Mouse (Mus musculus) midbrain, embryonic 14.5 days (tissue): ENCODE results near the gene Gm9833. TPM values are rescaled to one million over a fixed set of nuclear protein-coding genes. Genes with fewer than 3 reads are reported as not detected.

Experiments
- ATAC-seq: fragments of 200-750 bp; cut with Nextera tagmentation; 2 replicates; pipeline ENCODE4 v1.8.0; 2017; ENCODE audit warnings: moderate number of reproducible peaks, moderate library complexity; ENCODE audit not compliant: low FRiP score, low TSS enrichment
- DNase-seq: peaks from one replicate; pipeline ENCODE4 v3.0.0-alpha.2; 2015
- H3K27ac ChIP-seq: fragments of 300-500 bp; sonication (generic); replicated peaks from 2 replicates; pipeline ENCODE4 v1.5.1; 2014; ENCODE audit warnings: mild to moderate bottlenecking, low read depth, low read length, moderate library complexity
- H3K27me3 ChIP-seq: fragments of 300-500 bp; sonication (generic); 2 replicates; pipeline ENCODE4 v1.6.1; 2014; ENCODE audit warnings: low read length, control low read depth, mixed read lengths; ENCODE audit not compliant: control insufficient read depth, insufficient read depth
- H3K36me3 ChIP-seq: fragments of 300-500 bp; sonication (generic); 2 replicates; pipeline ENCODE4 v1.6.1; 2014; ENCODE audit warnings: low read length, control low read depth; ENCODE audit not compliant: control insufficient read depth, insufficient read depth
- H3K4me1 ChIP-seq: fragments of 300-500 bp; sonication (generic); 2 replicates; pipeline ENCODE4 v1.6.1; 2014; ENCODE audit warnings: mild to moderate bottlenecking, antibody characterized with exemption, low read length, control low read depth; ENCODE audit not compliant: control insufficient read depth, insufficient read depth
- H3K4me2 ChIP-seq: fragments of 300-500 bp; sonication (generic); 2 replicates; pipeline ENCODE4 v1.6.1; 2014; ENCODE audit warnings: mild to moderate bottlenecking, low read length, moderate library complexity
- H3K4me3 ChIP-seq: fragments of 300-500 bp; sonication (generic); replicated peaks from 2 replicates; pipeline ENCODE4 v1.5.1; 2014; ENCODE audit warnings: low read depth, low read length
- H3K9ac ChIP-seq: fragments of 300-500 bp; sonication (generic); replicated peaks from 2 replicates; pipeline ENCODE4 v1.6.1; 2014; ENCODE audit warnings: mild to moderate bottlenecking, low read length, moderate library complexity
- H3K9me3 ChIP-seq: fragments of 300-500 bp; sonication (generic); 2 replicates; pipeline ENCODE4 v1.6.1; 2016; ENCODE audit warnings: low read length, control low read depth, mixed read lengths; ENCODE audit not compliant: control insufficient read depth
- WGBS: fragments of 180-500 bp; shearing (Covaris S2); extraction: QIAGEN DNeasy Blood & Tissue Kit; methylation state at CpG from one replicate; pipeline ENCODE4 v1.1.7; 2014; 5-methylcytosine and 5-hydroxymethylcytosine counted together
- polyA plus RNA-seq: library from polyadenylated mRNA; unstranded; fragments of >200 nt; fragmentation: Nextera tagmentation; extraction: Ambion mirVana; gene quantifications from 2 replicates; pipeline ENCODE4 v1.2.1, GENCODE M21; 2014

The Gm9833 gene
- polyA plus RNA-seq, 1 experiment from 2014 or later, result 9.4 TPM

DNA sequence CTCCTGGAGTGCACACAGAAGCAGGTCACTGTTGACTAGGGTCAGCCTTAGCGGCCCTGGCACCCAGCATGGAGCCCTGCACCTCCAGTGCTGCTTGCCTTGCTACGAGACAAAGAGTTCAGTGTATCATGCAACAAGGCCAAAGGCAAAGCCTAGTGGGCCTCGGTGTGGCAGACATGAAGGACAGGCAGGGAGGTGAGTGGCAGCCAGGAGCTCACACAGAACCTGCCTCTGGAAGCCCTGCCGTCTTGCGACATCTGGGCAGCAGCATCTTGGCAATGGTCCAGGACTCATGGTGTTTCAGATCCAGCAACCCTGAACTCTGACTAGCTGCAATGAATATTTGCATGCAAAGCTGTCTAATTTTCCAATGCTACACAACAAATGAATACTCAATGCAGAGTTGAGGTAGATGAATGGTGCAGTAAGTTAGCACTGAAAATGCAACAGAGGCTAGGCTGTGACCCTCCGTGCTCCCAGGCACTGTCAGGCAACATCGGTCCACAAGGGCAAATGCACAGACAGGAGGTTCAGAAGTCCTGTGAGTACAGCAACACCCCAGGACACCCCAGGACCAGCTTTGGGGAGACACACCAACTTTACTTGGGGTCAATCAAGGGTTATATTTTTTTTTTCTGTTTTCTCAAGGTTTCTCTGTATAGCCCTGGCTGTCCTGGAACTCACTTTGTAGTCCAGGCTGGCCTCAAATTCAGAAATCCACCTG is 2.4 kb upstream of the Gm9833 start:
- Histone ChIP-seq H3K4me1 (no peaks in the 10 kb centered on the region), H3K4me3 (no peak overlapping the region), H3K9me3 (no peaks in the 10 kb centered on the region), H3K4me2 (no peak overlapping the region), H3K9ac (no peak overlapping the region), H3K36me3 (no peaks in the 10 kb centered on the region), H3K27ac (no peak overlapping the region), H3K27me3 (no peaks in the 10 kb centered on the region)
- peak; percentile 23 for DNase-seq
- 79% methylated on average over 7 of the region's 7 CpGs for WGBS
- no peak for ATAC-seq

DNA sequence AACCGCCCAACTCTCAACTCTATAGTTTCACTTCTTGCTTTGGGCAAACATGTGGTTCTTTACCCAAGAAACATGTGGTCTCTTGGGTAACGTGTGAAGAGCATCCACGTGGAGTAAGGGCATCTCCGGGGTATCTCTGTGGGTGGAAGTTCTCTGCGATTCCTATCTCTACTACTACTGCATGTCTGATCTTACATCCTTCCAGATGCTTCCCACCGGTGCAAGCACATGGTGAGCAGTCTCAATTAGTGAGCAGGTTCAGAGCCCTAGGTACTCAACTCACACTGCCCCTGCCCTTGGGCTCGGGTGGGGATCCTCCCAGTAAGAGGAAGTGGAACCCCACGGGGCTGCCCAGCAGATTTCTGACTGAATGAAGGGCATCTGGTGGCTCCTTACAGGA is 399 bp upstream of the Gm9833 start:
- no peak overlapping the region for H3K4me2 ChIP-seq
- WGBS, result 91% methylated on average over 8 of the region's 8 CpGs

DNA sequence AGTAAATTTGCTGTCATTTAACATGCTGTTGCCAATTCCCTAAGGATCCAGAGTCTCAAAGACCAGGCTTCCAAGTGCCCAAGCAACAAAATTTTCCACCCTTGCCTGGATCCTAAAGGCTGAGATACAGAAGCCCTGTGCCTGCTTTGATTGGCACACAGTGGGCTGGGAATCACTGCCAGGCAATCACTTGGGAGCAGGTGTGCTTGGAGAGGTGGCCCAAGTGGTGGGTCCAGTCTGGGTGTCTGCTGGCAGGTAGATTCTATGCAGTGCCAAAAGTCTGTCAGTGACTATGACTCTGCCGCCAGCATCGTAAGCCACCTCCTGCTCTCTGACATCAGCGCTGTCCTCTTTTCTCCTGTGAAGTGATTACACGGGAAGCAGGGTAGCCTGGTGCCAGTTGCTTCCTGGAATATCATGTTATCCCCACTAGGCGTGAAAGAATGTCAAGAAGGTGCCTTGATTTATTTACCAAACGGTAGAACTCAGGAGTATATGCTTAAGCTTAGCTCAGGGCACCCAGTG is 3.8 kb downstream of the Gm9833 start:
- no peaks in the 10 kb centered on the region for H3K4me1 ChIP-seq
- ATAC-seq (no peak), DNase-seq (no peak)
- H3K27ac ChIP-seq, result no peak overlapping the region
- no peaks in the 10 kb centered on the region for H3K9me3 ChIP-seq
- H3K4me3 ChIP-seq, result no peak overlapping the region
- 84% methylated on average over 6 of the region's 6 CpGs for WGBS
- no peak overlapping the region for H3K9ac ChIP-seq
- H3K4me2 ChIP-seq, result no peak overlapping the region
- H3K36me3 ChIP-seq, result no peaks in the 10 kb centered on the region
- H3K27me3 ChIP-seq, result no peaks in the 10 kb centered on the region

More for the DNA sequence above, 399 bp upstream of the Gm9833 start:
- DNase-seq, result no peak
- no peak overlapping the region for H3K9ac ChIP-seq
- no peak overlapping the region for H3K27ac ChIP-seq
- H3K36me3 ChIP-seq, result no peaks in the 10 kb centered on the region
- no peaks in the 10 kb centered on the region for H3K4me1 ChIP-seq
- ATAC-seq, result no peak
- H3K9me3 ChIP-seq, result no peaks in the 10 kb centered on the region
- H3K4me3 ChIP-seq, result no peak overlapping the region
- H3K27me3 ChIP-seq, result no peaks in the 10 kb centered on the region

DNA sequence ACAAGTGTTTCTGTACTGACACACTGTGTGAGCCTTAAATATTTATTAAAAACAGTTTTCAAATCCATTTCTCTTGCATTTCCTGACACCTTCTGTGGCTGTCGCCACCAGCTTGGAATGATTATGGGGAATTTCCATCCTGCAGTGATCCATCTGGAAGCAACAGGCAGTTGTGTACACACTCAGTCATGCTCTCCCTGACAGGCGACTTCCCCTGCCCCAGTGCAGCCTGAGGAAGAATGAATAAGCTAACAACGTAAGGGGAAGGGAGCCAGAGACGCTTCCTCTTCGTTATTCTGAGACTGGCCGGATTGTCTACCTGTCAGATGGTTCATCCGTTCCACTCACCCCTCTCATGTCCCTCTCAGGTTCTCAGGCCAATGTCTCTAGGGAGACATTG is 4.6 kb downstream of the Gm9833 start:
- no peaks in the 10 kb centered on the region for H3K9me3 ChIP-seq
- H3K27ac ChIP-seq, result no peak overlapping the region
- no peak overlapping the region for H3K4me2 ChIP-seq
- no peak overlapping the region for H3K4me3 ChIP-seq
- WGBS, result 76% methylated on average over 7 of the region's 7 CpGs
- no peak overlapping the region for H3K9ac ChIP-seq
- ATAC-seq, result no peak
- no peaks in the 10 kb centered on the region for H3K36me3 ChIP-seq
- H3K27me3 ChIP-seq, result no peaks in the 10 kb centered on the region
- no peaks in the 10 kb centered on the region for H3K4me1 ChIP-seq
- DNase-seq, result no peak

DNA sequence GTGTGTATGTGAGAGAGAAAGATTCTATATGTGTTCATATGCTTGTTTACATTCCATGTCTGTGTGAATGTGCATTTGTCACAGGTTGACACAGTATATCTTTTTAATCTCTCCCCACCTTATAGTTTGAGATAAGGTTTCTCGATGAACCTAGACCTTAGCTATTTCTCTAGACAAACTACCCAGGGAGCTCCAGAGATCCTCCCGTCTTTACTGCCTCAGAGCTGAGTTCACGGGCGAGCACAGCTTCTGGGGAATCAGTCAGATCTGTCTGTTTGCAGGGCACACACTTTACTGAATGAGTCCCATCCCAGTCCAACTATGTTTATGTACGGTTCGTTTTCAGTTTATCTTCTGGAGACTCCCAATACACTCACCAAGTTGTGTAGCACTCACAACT is 5.0 kb downstream of the Gm9833 start:
- ATAC-seq (no peak), DNase-seq (no peak)
- H3K4me3 ChIP-seq, result no peak overlapping the region
- H3K4me2 ChIP-seq, result no peak overlapping the region
- H3K9me3 ChIP-seq, result no peaks in the 10 kb centered on the region
- H3K4me1 ChIP-seq, result no peaks in the 10 kb centered on the region
- H3K27me3 ChIP-seq, result no peaks in the 10 kb centered on the region
- WGBS, result 85% methylated on average over 6 of the region's 6 CpGs
- H3K27ac ChIP-seq, result no peak overlapping the region
- H3K36me3 ChIP-seq, result no peaks in the 10 kb centered on the region
- H3K9ac ChIP-seq, result no peak overlapping the region

DNA sequence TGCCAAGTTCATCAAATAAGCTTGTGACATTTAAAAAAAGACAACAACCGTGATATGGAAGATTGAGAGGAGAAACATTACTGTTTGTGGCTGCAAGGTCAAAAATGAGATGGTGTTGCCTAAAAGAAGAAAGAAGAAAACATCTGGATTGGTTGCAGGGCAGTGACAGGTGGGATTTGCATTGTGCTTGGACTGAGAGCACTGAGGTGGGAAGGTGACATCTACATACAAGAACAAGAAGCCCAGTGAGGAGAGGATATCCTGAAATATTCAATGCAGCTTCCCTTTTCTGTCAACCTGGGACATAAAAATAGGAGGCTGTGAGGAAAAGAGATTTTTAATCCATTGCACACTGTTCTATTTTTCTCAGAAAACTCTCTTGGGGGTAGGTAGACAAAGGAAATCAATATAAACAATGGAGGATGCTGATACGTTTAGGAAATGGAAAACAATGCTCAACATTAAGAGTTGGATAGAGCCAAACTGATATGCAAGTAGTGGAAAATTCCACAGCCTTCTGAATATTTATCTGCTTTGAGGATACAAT is 7.2 kb downstream of the Gm9833 start:
- H3K4me2 ChIP-seq, result no peak overlapping the region
- DNase-seq, result no peak
- ATAC-seq, result no peak
- WGBS, result 87% methylated on average over 2 of the region's 2 CpGs
- no peak overlapping the region for H3K27ac ChIP-seq
- H3K9me3 ChIP-seq, result no peaks in the 10 kb centered on the region
- H3K9ac ChIP-seq, result no peak overlapping the region
- no peak overlapping the region for H3K4me3 ChIP-seq
- no peaks in the 10 kb centered on the region for H3K27me3 ChIP-seq
- H3K36me3 ChIP-seq, result no peaks in the 10 kb centered on the region
- no peaks in the 10 kb centered on the region for H3K4me1 ChIP-seq

DNA sequence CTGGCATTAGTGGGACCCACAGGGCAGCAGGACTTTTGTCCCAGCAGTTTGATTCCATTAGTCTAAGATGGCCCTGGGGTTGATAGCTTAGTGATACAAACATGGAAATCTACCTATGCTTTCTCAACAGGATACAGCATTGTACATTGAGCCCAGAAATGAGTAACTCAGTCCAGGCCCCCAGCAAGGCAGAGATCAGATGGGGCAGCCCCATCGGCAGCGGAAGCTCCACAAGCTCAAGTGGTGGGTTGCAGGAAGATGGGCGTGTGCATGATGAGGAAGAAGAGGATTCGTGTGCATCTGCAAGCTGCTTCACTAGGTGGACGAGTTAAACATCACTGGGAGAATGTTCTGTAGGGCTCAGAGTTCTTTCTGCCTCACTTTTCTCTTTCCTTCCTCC is 11.8 kb downstream of the Gm9833 start:
- Histone ChIP-seq H3K27me3 (no peaks in the 10 kb centered on the region), H3K4me2 (no peak overlapping the region), H3K9me3 (no peaks in the 10 kb centered on the region), H3K27ac (no peak overlapping the region), H3K36me3 (no peaks in the 10 kb centered on the region), H3K4me1 (no peaks in the 10 kb centered on the region), H3K9ac (no peak overlapping the region), H3K4me3 (no peak overlapping the region)
- 90% methylated on average over 5 of the region's 5 CpGs for WGBS
- no peak for ATAC-seq
- DNase-seq, result no peak

DNA sequence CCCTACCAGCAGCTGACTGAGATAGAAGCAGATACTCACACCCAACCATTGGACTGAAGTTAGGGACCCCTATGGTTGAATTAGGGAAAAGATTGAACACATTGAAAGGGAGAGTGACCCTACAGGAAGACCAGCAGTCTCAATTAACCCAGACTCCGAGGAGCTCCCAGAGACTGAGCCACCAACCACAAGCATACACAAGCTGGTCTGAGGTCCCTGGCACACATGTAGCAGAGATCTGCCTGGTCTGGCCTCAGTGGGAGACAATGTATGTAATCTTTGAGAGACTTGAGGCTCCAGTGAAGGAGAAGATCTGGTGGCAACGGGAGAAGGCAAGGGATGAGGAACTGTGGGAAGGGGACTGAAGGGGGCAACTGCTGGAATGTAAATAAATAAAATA is 23.7 kb downstream of the Gm9833 start:
- Histone ChIP-seq H3K9ac (no peak overlapping the region), H3K36me3 (no peaks in the 10 kb centered on the region), H3K27ac (no peak overlapping the region), H3K4me1 (no peaks in the 10 kb centered on the region), H3K4me3 (no peak overlapping the region), H3K4me2 (no peak overlapping the region), H3K9me3 (no peaks in the 10 kb centered on the region), H3K27me3 (no peaks in the 10 kb centered on the region)
- WGBS, result 89% methylated on average over 2 of the region's 2 CpGs
- DNase-seq, result no peak
- no peak for ATAC-seq

DNA sequence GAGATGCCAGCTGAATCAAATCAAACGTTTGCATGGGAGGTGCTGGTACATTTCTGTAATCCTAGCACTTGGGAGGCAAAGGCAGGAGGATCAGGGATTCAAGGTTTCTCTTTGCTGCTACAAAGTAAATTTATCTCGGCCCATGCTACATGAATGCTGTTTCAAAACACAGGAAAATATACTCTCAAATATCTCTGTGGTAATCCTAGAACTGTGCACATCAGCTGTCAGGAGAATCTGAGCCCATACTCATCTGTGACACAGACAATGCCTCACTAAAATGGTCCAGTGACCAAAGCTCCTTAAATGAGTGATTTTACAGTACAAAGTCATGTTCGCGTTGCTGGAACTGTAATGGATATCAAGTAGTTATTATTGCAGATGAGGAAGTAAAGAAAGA is 24.3 kb downstream of the Gm9833 start:
- Histone ChIP-seq H3K4me1 (no peaks in the 10 kb centered on the region), H3K27me3 (no peaks in the 10 kb centered on the region), H3K9me3 (no peaks in the 10 kb centered on the region), H3K4me2 (no peak overlapping the region), H3K9ac (no peak overlapping the region), H3K4me3 (no peak overlapping the region), H3K27ac (no peak overlapping the region), H3K36me3 (no peaks in the 10 kb centered on the region)
- 75% methylated on average over 4 of the region's 4 CpGs for WGBS
- ATAC-seq (no peak), DNase-seq (no peak)
